Mouse (Mus musculus) activated CD4-positive, CD25-positive, alpha-beta regulatory T cell, adult 9 weeks (primary cell): ENCODE measurements around the gene Slc1a6. TPM values are rescaled to one million over a fixed set of nuclear protein-coding genes. Genes with fewer than 3 reads are reported as not detected.

Experiments
- polyA plus RNA-seq: library from polyadenylated mRNA; unstranded; fragments of 100-300 nt; shearing (Covaris generic); gene quantifications from one replicate; pipeline ENCODE4 v1.2.1, GENCODE M21; 2017

Slc1a6 gene
- not detected for polyA plus RNA-seq

GRCm38 (mm10) chr10:78779981-78780651 is at the start of gene Slc1a6:
TSS of gene Slc1a6 (plus strand) at chr10:78780496.

GRCm38 (mm10) chr10:78752452-78753191 is 27.7 kb upstream of the Slc1a6 start, which contains the start of gene Ccdc105:
TSS of gene Ccdc105 (minus strand) at chr10:78753065.

GRCm38 (mm10) chr10:78852066-78852465 is 71.8 kb downstream of the Slc1a6 start, which contains the start of gene Olfr1356:
TSS of gene Olfr1356 (minus strand) at chr10:78852166.

Other genes starting within 250 kb of the Slc1a6 start
- 89.5 TPM for gene Ilvbl, start 206.2 kb upstream of the Slc1a6 start, polyA plus RNA-seq
- gene Syde1, start 188.5 kb upstream of the Slc1a6 start, polyA plus RNA-seq = 1.0 TPM
- not detected for gene Olfr1357, start 162.4 kb upstream of the Slc1a6 start, polyA plus RNA-seq
- not detected for gene Casp14, start 62.2 kb upstream of the Slc1a6 start, polyA plus RNA-seq
- not detected for gene Ccdc105, start 27.4 kb upstream of the Slc1a6 start, polyA plus RNA-seq
- not detected for gene Olfr1356, start 71.7 kb downstream of the Slc1a6 start, polyA plus RNA-seq
- not detected for gene Olfr1355, start 95.0 kb downstream of the Slc1a6 start, polyA plus RNA-seq
- not detected for gene Olfr1354, start 132.7 kb downstream of the Slc1a6 start, polyA plus RNA-seq
- not detected for gene Olfr8, start 170.1 kb downstream of the Slc1a6 start, polyA plus RNA-seq
- not detected for gene Olfr1353, start 182.8 kb downstream of the Slc1a6 start, polyA plus RNA-seq
- gene Olfr1352, start 200.6 kb downstream of the Slc1a6 start, polyA plus RNA-seq = not detected
- gene Olfr1351, start 232.0 kb downstream of the Slc1a6 start, polyA plus RNA-seq = not detected
- gene Olfr57, start 248.2 kb downstream of the Slc1a6 start, polyA plus RNA-seq = not detected